Comparison of ENCODE assay signal across 20 mouse cellular contexts in genomic region chr2:45756395-45756794, GRCm38 (mm10).
A peak's percentile ranks its signal among the peaks of the same experiment; 100 is the strongest.
DNase-seq lines count a peak whose midpoint lies in the region; ATAC-seq and TF ChIP-seq lines count a peak whose summit lies in the region.
"Had no signal": no experiment of that assay in that cellular context is flagged by ENCODE, and none has a peak within 500 bp of the region (broad histone marks: within the 10 kb centered on the region; RNA-seq: fewer than 3 reads in every experiment).

No protein-coding gene starts in this region.

- no peak for TF ChIP-seq CTCF in left cerebral cortex, adult 2 months (IDR thresholded peaks at IDR 0.05)
- no peak for TF ChIP-seq CTCF in cortical plate, adult 2 months (IDR thresholded peaks at IDR 0.05; ENCODE audit: extremely low read depth, insufficient read depth, low read length)

- no peak for TF ChIP-seq POLR2A in cortical plate, adult 2 months (IDR thresholded peaks at IDR 0.05; ENCODE audit: extremely low read depth, insufficient read depth, low read length)

- peaks cover 5% of the 10 kb centered on the region; the same call in 1 of the 2 replicates for H3K4me1 ChIP-seq in cortical plate, adult 2 months (ENCODE audit: control insufficient read depth, insufficient read depth, low read length)

- DNase-seq in frontal cortex, postnatal 25 days (ENCODE audit: low spot score in 2 of 2) = no peak
- peak; percentile 37 for DNase-seq in heart, adult 11 months
- no peak for DNase-seq in heart, postnatal 10 days
- DNase-seq in left cerebral cortex, adult 2 months (ENCODE audit: extremely low spot score in 1 of 2, low spot score in 2 of 2) = no peak
- DNase-seq in left cerebral cortex, adult 8-10 months (ENCODE audit: low spot score in 2 of 2) = no peak
- DNase-seq in kidney, adult 11 months = no peak
- DNase-seq: adrenal gland, adult 2 months; adrenal gland, adult 8-10 months; adrenal gland, postnatal 10 days; adrenal gland, postnatal 14 days; adrenal gland, postnatal 25 days; adrenal gland, postnatal 36 days; B cell, adult 2 months; cerebellum, adult 11 months; cerebellum, adult 11-12 months had no signal

- intact Hi-C loops in heart, postnatal 10 days (cut with DNase I) = no loop called here
- intact Hi-C loops in left cerebral cortex, adult 2 months (cut with DNase I) = loop anchor here (2.0 to 5.0 kb wide), 3 partner anchors 134 to 644 kb away; no protein-coding TSS in a partner anchor

- H3K4me3 ChIP-seq in left cerebral cortex, adult 2 months = no peak overlapping the region
- no peak overlapping the region for H3K4me3 ChIP-seq in cortical plate, adult 2 months (ENCODE audit: insufficient read depth, low read length)

- peak; percentile 56 for ATAC-seq in frontal cortex, adult (ENCODE audit: low TSS enrichment)
- ATAC-seq: activated CD4-positive, CD25-positive, alpha-beta regulatory T cell, adult 4 months; CD4-positive, CD25-positive, alpha-beta regulatory T cell, adult 4 months; Patski had no signal

- peak overlapping the region; percentile 54 for H3K27ac ChIP-seq in left cerebral cortex, adult 2 months
- H3K27ac ChIP-seq in cortical plate, adult 2 months (ENCODE audit: insufficient read depth, low read length) = peak overlapping the region; percentile 89
